Mouse (Mus musculus) CH12.LX (cell line): ENCODE data around the gene Lrrn2. TPM values are rescaled to one million over a fixed set of nuclear protein-coding genes. Genes with fewer than 3 reads are reported as not detected.

ENCODE experiments used
- DNase-seq: peaks from one replicate; pipeline ENCODE4 v3.0.0-alpha.2; 2013; ENCODE audit errors: extremely low read depth
- H3K27ac ChIP-seq: 2 replicates; pipeline ENCODE4 v1.5.1; 2012; ENCODE audit warnings: low read depth, mild to moderate bottlenecking, control low read depth, moderate library complexity; ENCODE audit not compliant: insufficient read depth
- H3K27me3 ChIP-seq: replicated peaks from 2 replicates; pipeline ENCODE3; 2012; ENCODE audit warnings: inconsistent platforms
- H3K36me3 ChIP-seq, 2 experiments: replicated peaks in 1 of 2; 2 replicates each; pipeline versions ENCODE3 to v1.6.1; 2012; ENCODE audit warnings: inconsistent platforms in 1 of 2, low read length in 1 of 2, mild to moderate bottlenecking in 1 of 2, mixed read lengths in 1 of 2, moderate library complexity in 1 of 2; ENCODE audit not compliant: control insufficient read depth in 1 of 2, insufficient read depth in 1 of 2
- H3K4me1 ChIP-seq, 2 experiments: 2 replicates each; pipeline ENCODE4 v1.6.1; 2012; ENCODE audit warnings: inconsistent platforms in 1 of 2, moderate library complexity in 1 of 2; ENCODE audit not compliant: insufficient read depth in 2 of 2, control insufficient read depth in 1 of 2
- H3K4me2 ChIP-seq: 2 replicates; pipeline ENCODE4 v1.6.1; 2012; ENCODE audit warnings: low read depth, mild to moderate bottlenecking, control low read depth; ENCODE audit not compliant: poor library complexity, insufficient read depth, severe bottlenecking
- H3K4me3 ChIP-seq, 3 experiments: fragments of 150-350 bp in 1 of 3; sonication (generic) in 1 of 3; replicated peaks in 1 of 3; 2 replicates each; pipeline versions ENCODE3 to v1.5.1; 2011 to 2012; ENCODE audit warnings: low read depth in 2 of 3, low read length in 2 of 3, mild to moderate bottlenecking in 2 of 3, moderate library complexity in 2 of 3, control low read depth in 1 of 3, improper control_type of control experiment in 1 of 3, inconsistent platforms in 1 of 3, mixed read lengths in 1 of 3; ENCODE audit not compliant: poor library complexity in 1 of 3
- H3K79me2 ChIP-seq: replicated peaks from 2 replicates; pipeline ENCODE4 v1.6.1; 2012; ENCODE audit warnings: mild to moderate bottlenecking, moderate library complexity; ENCODE audit not compliant: control insufficient read depth, poor library complexity, insufficient read depth, severe bottlenecking; ENCODE audit errors: extremely low read depth
- H3K9ac ChIP-seq: 2 replicates; pipeline ENCODE4 v1.6.1; 2012; ENCODE audit warnings: low read depth, mild to moderate bottlenecking, control low read depth, moderate library complexity; ENCODE audit not compliant: insufficient read depth
- H3K9me3 ChIP-seq: replicated peaks from 2 replicates; pipeline ENCODE3; 2012; ENCODE audit warnings: low read length, inconsistent platforms, mixed read lengths
- CHD1 ChIP-seq: IDR thresholded peaks from 2 replicates; pipeline ENCODE4 v1.6.1; 2012; ENCODE audit warnings: low read depth, low read length, improper control_type of control experiment, inconsistent platforms
- CTCF ChIP-seq, 2 experiments: IDR thresholded peaks in 1 of 2; conservative IDR thresholded peaks in 1 of 2; 2 replicates each; pipeline ENCODE4 v1.5.1; 2011 to 2012; ENCODE audit warnings: low read depth in 2 of 2, low read length in 2 of 2, improper control_type of control experiment in 1 of 2, inconsistent platforms in 1 of 2, mild to moderate bottlenecking in 1 of 2, moderate library complexity in 1 of 2
- EP300 ChIP-seq: IDR thresholded peaks from 2 replicates; pipeline ENCODE4 v1.6.1; 2011; ENCODE audit warnings: low read length, improper control_type of control experiment
- GABPA ChIP-seq: IDR thresholded peaks from 2 replicates; pipeline ENCODE4 v1.6.1; 2012; ENCODE audit warnings: low read depth, low read length, improper control_type of control experiment, inconsistent platforms; ENCODE audit not compliant: insufficient replicate concordance
- HCFC1 ChIP-seq: IDR thresholded peaks from 2 replicates; pipeline ENCODE4 v1.6.1; 2012; ENCODE audit warnings: low read depth, mild to moderate bottlenecking, inconsistent platforms, low read length, improper control_type of control experiment
- JUND ChIP-seq: conservative IDR thresholded peaks from 2 replicates; pipeline ENCODE4 v1.6.1; 2011; ENCODE audit warnings: low read depth, low read length, improper control_type of control experiment
- KAT2A ChIP-seq: IDR thresholded peaks from 2 replicates; pipeline ENCODE4 v1.6.1; 2012; ENCODE audit warnings: low read length, improper control_type of control experiment, inconsistent platforms; ENCODE audit not compliant: insufficient replicate concordance
- MEF2A ChIP-seq: IDR thresholded peaks from 2 replicates; pipeline ENCODE4 v1.6.1; 2014; ENCODE audit warnings: low read depth, mild to moderate bottlenecking, inconsistent platforms, low read length, improper control_type of control experiment, borderline replicate concordance
- MXI1 ChIP-seq: IDR thresholded peaks from 2 replicates; pipeline ENCODE4 v1.6.1; 2011; ENCODE audit warnings: mild to moderate bottlenecking, low read depth, low read length, improper control_type of control experiment
- NELFE ChIP-seq: IDR thresholded peaks from 2 replicates; pipeline ENCODE4 v1.6.1; 2011; ENCODE audit warnings: low read depth, low read length, improper control_type of control experiment
- NRF1 ChIP-seq: IDR thresholded peaks from 2 replicates; pipeline ENCODE4 v1.6.1; 2014; ENCODE audit warnings: low read depth, mild to moderate bottlenecking, inconsistent platforms, low read length, improper control_type of control experiment, moderate library complexity
- PAX5 ChIP-seq: IDR thresholded peaks from 2 replicates; pipeline ENCODE4 v1.6.1; 2012; ENCODE audit warnings: low read length, inconsistent platforms, mixed read lengths
- POLR2AphosphoS2 ChIP-seq: IDR thresholded peaks from 2 replicates; pipeline ENCODE4 v1.6.1; 2011; ENCODE audit warnings: low read depth, low read length, improper control_type of control experiment
- RAD21 ChIP-seq: IDR thresholded peaks from 2 replicates; pipeline ENCODE4 v1.6.1; 2011; ENCODE audit warnings: low read depth, mild to moderate bottlenecking, low read length, improper control_type of control experiment, moderate library complexity
- SMC3 ChIP-seq: IDR thresholded peaks from 2 replicates; pipeline ENCODE4 v1.6.1; 2011; ENCODE audit warnings: low read depth, low read length, improper control_type of control experiment
- TBP ChIP-seq: conservative IDR thresholded peaks from 2 replicates; pipeline ENCODE4 v1.6.1; 2011; ENCODE audit warnings: low read depth, low read length, improper control_type of control experiment
- ZKSCAN1 ChIP-seq: IDR thresholded peaks from 2 replicates; pipeline ENCODE4 v1.6.1; 2012; ENCODE audit warnings: low read depth, inconsistent platforms, low read length, improper control_type of control experiment, borderline replicate concordance
- ZMIZ1 ChIP-seq: IDR thresholded peaks from 2 replicates; pipeline ENCODE4 v1.6.1; 2012; ENCODE audit warnings: low read depth, mild to moderate bottlenecking, inconsistent platforms, low read length, improper control_type of control experiment
- dilution Hi-C: fragments of 300-500 bp; cut with MboI; formaldehyde crosslinking; loops from 2 replicates; pipeline ENCODE4 v1.14.3; 2020; ENCODE audit warnings: low sequenced_read_pairs; ENCODE audit not compliant: extremely low pct_unique_long_range_greater_than_20kb, extremely low pct_ligation_motif_present
- in situ Hi-C: fragments of 300-500 bp; cut with MboI; formaldehyde crosslinking; loops from 3 replicates; pipeline ENCODE4 v1.14.3; 2019; ENCODE audit warnings: low sequenced_read_pairs, low pct_ligation_motif_present, low pct_unique_long_range_greater_than_20kb, mixed read lengths
- polyA plus RNA-seq: library from polyadenylated mRNA; unstranded; fragments of >175 nt; gene quantifications from 2 replicates; pipeline ENCODE4 v1.2.1, GENCODE M21; 2012; ENCODE audit warnings: low read depth; ENCODE audit not compliant: insufficient read length
- total RNA-seq, 2 experiments: library from RNA; depleted of rRNA; stranded (reverse); fragments of 300-350 nt in 1 of 2; fragments of >200 nt in 1 of 2; gene quantifications; 2 replicates each; pipeline ENCODE4 v1.2.3; 2012 to 2014

The Lrrn2 gene
- total and polyA plus RNA-seq, 3 experiments: not detected

DNA sequence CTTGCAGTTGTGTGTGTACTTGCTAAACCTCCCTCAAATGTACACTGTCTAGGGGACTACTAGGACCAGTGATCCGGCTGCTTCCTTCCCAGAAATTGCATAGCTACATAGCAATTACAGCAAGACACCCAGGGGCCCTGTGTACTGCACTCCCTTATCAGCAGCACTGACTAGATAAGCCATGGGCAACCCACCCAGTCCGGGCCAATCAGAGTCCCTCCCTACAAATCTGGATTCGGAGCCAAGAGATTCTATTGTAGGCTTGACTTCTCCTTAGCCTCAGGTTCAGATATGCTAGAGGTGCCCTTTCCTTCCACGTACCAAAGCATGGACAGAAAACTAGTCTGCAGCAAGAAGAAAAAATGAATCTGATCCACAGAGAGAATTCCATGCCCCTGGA, 84.6 kb downstream of the Lrrn2 start:
- in situ Hi-C loops: loop anchor here (25.0 kb wide), 1 partner anchor 202 kb away; no protein-coding TSS in a partner anchor
- no peak overlapping the region for H3K27ac ChIP-seq
- DNase-seq: no peak

GRCm38 (mm10) chr1:132968659-132969058, 88.6 kb downstream of the Lrrn2 start:
- no peak overlapping the region for H3K27ac ChIP-seq
- dilution Hi-C loops: no loop called here
- no peaks in the 10 kb centered on the region for H3K9me3 ChIP-seq
- no peaks in the 10 kb centered on the region for H3K36me3 ChIP-seq
- in situ Hi-C loops: loop anchor here (25.0 kb wide), 1 partner anchor 206 kb away; no protein-coding TSS in a partner anchor
- peaks cover 32% of the 10 kb centered on the region for H3K27me3 ChIP-seq
- H3K4me2 ChIP-seq: no peak overlapping the region
- TF ChIP-seq SMC3 (peak; percentile 79), RAD21 (peak; percentile 72), KAT2A (no peak), PAX5 (no peak), CTCF (conservative IDR thresholded peaks at IDR 0.05 in 1 of 2, IDR thresholded peaks at IDR 0.05 in 1 of 2; ENCODE audit: low read depth in 2 of 2, low read length in 2 of 2) (peak; percentile 79 to 96), MXI1 (no peak), ZKSCAN1 (no peak), ZMIZ1 (no peak), TBP (no peak), GABPA (no peak), CHD1 (no peak)
- H3K4me1 ChIP-seq: no peaks in the 10 kb centered on the region
- peak; percentile 55 for DNase-seq
- H3K4me3 ChIP-seq: no peak overlapping the region
- no peak overlapping the region for H3K9ac ChIP-seq
- H3K79me2 ChIP-seq: no peaks in the 10 kb centered on the region

More for the DNA sequence above, 84.6 kb downstream of the Lrrn2 start:
- Histone ChIP-seq H3K27me3 (peaks cover 69% of the 10 kb centered on the region), H3K4me3 (no peak overlapping the region), H3K9ac (no peak overlapping the region), H3K4me1 (no peaks in the 10 kb centered on the region), H3K4me2 (no peak overlapping the region), H3K36me3 (no peaks in the 10 kb centered on the region), H3K9me3 (no peaks in the 10 kb centered on the region), H3K79me2 (no peaks in the 10 kb centered on the region)
- no peak for TF ChIP-seq NRF1
- no peak for TF ChIP-seq POLR2AphosphoS2
- TF ChIP-seq NELFE: no peak
- TF ChIP-seq HCFC1: no peak
- TF ChIP-seq EP300: no peak
- TF ChIP-seq MEF2A: no peak
- no peak for TF ChIP-seq JUND
- no peak for TF ChIP-seq SMC3
- no peak for TF ChIP-seq RAD21
- no peak for TF ChIP-seq GABPA
- dilution Hi-C loops: no loop called here
